In genomic region chr9:67081688-67082087, GRCm38 (mm10) we compare ENCODE assay signal across 10 mouse cellular contexts. TPM values are rescaled to one million over a fixed set of nuclear protein-coding genes. Genes with fewer than 3 reads are reported as not detected.
DNase-seq lines count a peak whose midpoint lies in the region; ATAC-seq lines count a peak whose summit lies in the region.
"Had no signal": no experiment of that assay in that cellular context is flagged by ENCODE, and none has a peak within 500 bp of the region (broad histone marks: within the 10 kb centered on the region; RNA-seq: fewer than 3 reads in every experiment).

No protein-coding gene starts in this region.

- H3K27me3 ChIP-seq in midbrain, embryonic 14.5 days (ENCODE audit: control insufficient read depth, insufficient read depth, low read length) = no peaks in the 10 kb centered on the region
- H3K27me3 ChIP-seq in forebrain, embryonic 11.5 days (ENCODE audit: control insufficient read depth, insufficient read depth, low read length) = no peaks in the 10 kb centered on the region

- no peak overlapping the region for H3K4me2 ChIP-seq in midbrain, embryonic 14.5 days (ENCODE audit: low read length)
- no peak overlapping the region for H3K4me2 ChIP-seq in forebrain, embryonic 11.5 days (ENCODE audit: low read depth, low read length, severe bottlenecking)

- no peak overlapping the region for H3K27ac ChIP-seq in midbrain, embryonic 14.5 days (replicated peaks; ENCODE audit: low read depth, low read length)
- H3K27ac ChIP-seq in forebrain, embryonic 11.5 days (ENCODE audit: low read depth, low read length) = no peak overlapping the region

- WGBS in midbrain, embryonic 14.5 days = 41% methylated on average over 5 of the region's 5 CpGs
- 57% methylated on average over 5 of the region's 5 CpGs for WGBS in forebrain, embryonic 11.5 days

- H3K9ac ChIP-seq in midbrain, embryonic 14.5 days (replicated peaks; ENCODE audit: low read length) = no peak overlapping the region
- H3K9ac ChIP-seq in forebrain, embryonic 11.5 days (ENCODE audit: low read length) = no peak overlapping the region

- no peak for ATAC-seq in CD4-positive, CD25-positive, alpha-beta regulatory T cell, adult 4 months
- ATAC-seq in midbrain, embryonic 14.5 days (ENCODE audit: low FRiP score, low TSS enrichment) = no peak
- no peak for ATAC-seq in forebrain, embryonic 11.5 days (replicated peaks; ENCODE audit: low FRiP score)
- ATAC-seq: midbrain, embryonic 16.5 days had no signal

- no peak overlapping the region for H3K4me3 ChIP-seq in midbrain, embryonic 14.5 days (replicated peaks; ENCODE audit: low read depth, low read length)
- H3K4me3 ChIP-seq in forebrain, embryonic 11.5 days (ENCODE audit: low read depth, low read length) = no peak overlapping the region

- 0 out of 2 replicates have a peak, but pooled peaks cover 7% of the 10 kb centered on the region for H3K4me1 ChIP-seq in midbrain, embryonic 14.5 days (ENCODE audit: control insufficient read depth, insufficient read depth, low read length)
- H3K4me1 ChIP-seq in forebrain, embryonic 11.5 days (replicated peaks; ENCODE audit: control insufficient read depth, insufficient read depth, low read length) = peaks cover 4% of the 10 kb centered on the region; the same call in 1 of the 2 replicates

- peak; percentile 26 for DNase-seq in adrenal gland, postnatal 14 days
- DNase-seq in adrenal gland, adult 8-10 months = no peak
- peak; percentile 72 for DNase-seq in urinary bladder, postnatal 14 days (ENCODE audit: low spot score)
- DNase-seq in urinary bladder, postnatal 10 days (ENCODE audit: low spot score) = no peak
- DNase-seq in heart, postnatal 36 days = peak; percentile 18 to 19
- DNase-seq in midbrain, embryonic 14.5 days = no peak
- no peak for DNase-seq in forebrain, embryonic 11.5 days (ENCODE audit: low spot score)
- DNase-seq: thymus, postnatal 4 days had no signal

- intact Hi-C loops in heart, postnatal 36 days (cut with DNase I) = no loop called here

- no peaks in the 10 kb centered on the region for H3K9me3 ChIP-seq in midbrain, embryonic 14.5 days (ENCODE audit: control insufficient read depth, low read length)
- no peaks in the 10 kb centered on the region for H3K9me3 ChIP-seq in forebrain, embryonic 11.5 days (ENCODE audit: control insufficient read depth, low read length)

- H3K36me3 ChIP-seq in midbrain, embryonic 14.5 days (ENCODE audit: control insufficient read depth, insufficient read depth, low read length) = no peaks in the 10 kb centered on the region
- no peaks in the 10 kb centered on the region for H3K36me3 ChIP-seq in forebrain, embryonic 11.5 days (ENCODE audit: control insufficient read depth, insufficient read depth, low read length)

RNA-seq across cellular contexts. Expression of gene Tpm1, which starts 32.5 kb away (rescaled TPM):
- total RNA-seq in adrenal gland, postnatal 14 days (2021) = 183 and 207 TPM in 2 replicates
- 100 to 1,000 TPM; 153 to 277 (median 212) TPM for total RNA-seq in adrenal gland, adult 8-10 months (2022)
- over 10,000 TPM; 11,452 to 11,878 TPM for total RNA-seq in heart, postnatal 36 days (2021)
- 10 to 100 TPM; 25.6 to 42.4 TPM for polyA plus RNA-seq in CD4-positive, CD25-positive, alpha-beta regulatory T cell, adult 4 months (2017; shearing (Covaris generic))
- 96.7 and 124 TPM in 2 replicates for polyA plus RNA-seq in midbrain, embryonic 14.5 days (2014; fragmentation: Nextera tagmentation; extraction: Ambion mirVana)
- 320 TPM in 2 replicates for polyA plus RNA-seq in forebrain, embryonic 11.5 days (2014; fragmentation: Nextera tagmentation; extraction: Ambion mirVana)

Comparison
In these comparisons a context has a peak if more than half of its experiments do, and no peak if none do; other contexts are left out.
1. DNase-seq: peak in adrenal gland, postnatal 14 days (single experiment), urinary bladder, postnatal 14 days (single experiment) and heart, postnatal 36 days (2 of 2); none in adrenal gland, adult 8-10 months (single experiment), urinary bladder, postnatal 10 days (single experiment), midbrain, embryonic 14.5 days (single experiment) and forebrain, embryonic 11.5 days (single experiment).
2. RNA of gene Tpm1, which starts 32.5 kb away (total RNA-seq): 11,452 to 11,878 TPM in heart, postnatal 36 days; 153 to 277 TPM in adrenal gland, adult 8-10 months and 183 to 207 TPM in adrenal gland, postnatal 14 days; every median in the first group is over 10 times any median in the second.